Mouse (Mus musculus) neutrophil, adult 83 days (primary cell): ENCODE results near the gene Atxn7l2. TPM values are rescaled to one million over a fixed set of nuclear protein-coding genes. Genes with fewer than 3 reads are reported as not detected.

ENCODE experiments used
- total RNA-seq, 2 experiments: library from RNA; stranded (reverse); gene quantifications; one replicate each; pipeline ENCODE4 v1.2.4; 2023

Atxn7l2 gene
- total RNA-seq = 1 to 10 TPM; 8.2 to 9.6 TPM

GRCm38 (mm10) chr3:108210771-108211139 lies at the start of gene Atxn7l2:
TSS of gene Atxn7l2 (minus strand) at chr3:108210934.

GRCm38 (mm10) chr3:108256719-108257637 lies 46.2 kb upstream of the Atxn7l2 start, which contains the start of gene Psma5:
TSS of gene Psma5 (plus strand) at chr3:108256926.

GRCm38 (mm10) chr3:108226558-108227350 lies 16.0 kb upstream of the Atxn7l2 start, which contains the start of gene Sypl2:
TSS of gene Sypl2 (minus strand) at chr3:108226648.

GRCm38 (mm10) chr3:108200329-108201323 lies 10.1 kb downstream of the Atxn7l2 start, which contains the start of gene Cyb561d1:
TSS of gene Cyb561d1 (minus strand) at chr3:108201212.

GRCm38 (mm10) chr3:108186098-108187047 lies 24.4 kb downstream of the Atxn7l2 start, which contains the start of gene Amigo1:
TSS of gene Amigo1 (plus strand) at chr3:108186335.

GRCm38 (mm10) chr3:108154656-108155055 lies 56.1 kb downstream of the Atxn7l2 start, which contains the start of gene Gpr61:
TSS of gene Gpr61 (minus strand) at chr3:108154882.

Other genes with a start within 250 kb of the Atxn7l2 start
- gene Gstm3, start 241.7 kb downstream of the Atxn7l2 start, total RNA-seq = not detected
- gene Gstm2, start 224.5 kb downstream of the Atxn7l2 start, total RNA-seq = under 1 TPM in 1 of 2 experiments, not detected in 1; 0.57 TPM
- 100 to 1,000 TPM; 120 to 123 TPM for gene Gstm1, start 193.0 kb downstream of the Atxn7l2 start, total RNA-seq
- 1 to 10 TPM; 4.4 to 5.2 TPM for gene Gstm4, start 166.0 kb downstream of the Atxn7l2 start, total RNA-seq
- gene Ampd2, start 124.3 kb downstream of the Atxn7l2 start, total RNA-seq = 10 to 100 TPM; 52.3 to 63.7 TPM
- under 1 TPM in 1 of 2 experiments, not detected in 1; 0.50 TPM for gene Gnat2, start 118.1 kb downstream of the Atxn7l2 start, total RNA-seq
- gene Gnai3, start 64.8 kb downstream of the Atxn7l2 start, total RNA-seq = 100 to 1,000 TPM; 103 to 111 TPM
- gene Gpr61, start 56.1 kb downstream of the Atxn7l2 start, total RNA-seq = not detected
- gene Amigo1, start 24.6 kb downstream of the Atxn7l2 start, total RNA-seq = 1 to 10 TPM in 1 of 2 experiments, under 1 TPM in 1; 0.88 to 1.2 TPM
- gene Cyb561d1, start 9.7 kb downstream of the Atxn7l2 start, total RNA-seq = 10 to 100 TPM; 22.3 to 26.6 TPM
- gene Sypl2, start 15.7 kb upstream of the Atxn7l2 start, total RNA-seq = not detected
- gene Psma5, start 46.0 kb upstream of the Atxn7l2 start, total RNA-seq = 10 to 100 TPM; 35.3 to 40.1 TPM
- 100 to 1,000 TPM; 147 to 157 TPM for gene Sort1, start 73.1 kb upstream of the Atxn7l2 start, total RNA-seq
- not detected for gene Mybphl, start 154.0 kb upstream of the Atxn7l2 start, total RNA-seq
- gene Psrc1, start 172.9 kb upstream of the Atxn7l2 start, total RNA-seq = 10 to 100 TPM; 10.7 to 13.7 TPM
- gene Celsr2, start 204.6 kb upstream of the Atxn7l2 start, total RNA-seq = 1 to 10 TPM in 1 of 2 experiments, under 1 TPM in 1; 0.75 to 1.2 TPM
- 10 to 100 TPM; 57.9 to 65.7 TPM for gene Sars, start 234.3 kb upstream of the Atxn7l2 start, total RNA-seq